Mouse (Mus musculus) testis, adult 10 weeks (tissue): Measurements from ENCODE around the gene Coro1b. TPM values are rescaled to one million over a fixed set of nuclear protein-coding genes. Genes with fewer than 3 reads are reported as not detected.

Experiments
- polyA plus RNA-seq: library from polyadenylated mRNA; stranded (reverse); fragments of 350-450 nt; fragmentation: Illumina TruSeq; extraction: RNeasy Lipid Tissue Mini Kit (QIAGEN cat#74804); gene quantifications from one replicate; pipeline ENCODE4 v1.2.3, GENCODE M21; 2014; ENCODE audit warnings: low read depth, low replicate concordance

Gene Coro1b
- polyA plus RNA-seq, result 16.9 TPM

DNA sequence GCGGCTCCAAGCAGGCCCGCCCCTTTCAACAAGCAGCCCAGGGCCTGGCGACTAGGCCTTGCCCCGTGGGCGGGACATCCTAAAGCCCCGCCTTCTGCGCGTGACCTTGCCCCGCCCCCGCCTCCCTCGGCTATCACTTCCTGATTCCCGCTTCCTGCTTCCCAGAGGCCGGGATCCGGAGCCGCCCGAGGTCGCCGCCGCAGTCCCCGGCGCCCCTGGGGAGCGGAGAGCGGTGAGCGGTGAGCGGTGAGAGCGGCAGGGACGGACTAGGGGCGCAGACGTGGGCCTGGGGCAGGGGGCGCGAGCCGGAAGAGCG lies at the start of gene Coro1b:
Gene Coro1b, plus strand, starts transcription at position 129 of the 316 bp plus-strand sequence.

DNA sequence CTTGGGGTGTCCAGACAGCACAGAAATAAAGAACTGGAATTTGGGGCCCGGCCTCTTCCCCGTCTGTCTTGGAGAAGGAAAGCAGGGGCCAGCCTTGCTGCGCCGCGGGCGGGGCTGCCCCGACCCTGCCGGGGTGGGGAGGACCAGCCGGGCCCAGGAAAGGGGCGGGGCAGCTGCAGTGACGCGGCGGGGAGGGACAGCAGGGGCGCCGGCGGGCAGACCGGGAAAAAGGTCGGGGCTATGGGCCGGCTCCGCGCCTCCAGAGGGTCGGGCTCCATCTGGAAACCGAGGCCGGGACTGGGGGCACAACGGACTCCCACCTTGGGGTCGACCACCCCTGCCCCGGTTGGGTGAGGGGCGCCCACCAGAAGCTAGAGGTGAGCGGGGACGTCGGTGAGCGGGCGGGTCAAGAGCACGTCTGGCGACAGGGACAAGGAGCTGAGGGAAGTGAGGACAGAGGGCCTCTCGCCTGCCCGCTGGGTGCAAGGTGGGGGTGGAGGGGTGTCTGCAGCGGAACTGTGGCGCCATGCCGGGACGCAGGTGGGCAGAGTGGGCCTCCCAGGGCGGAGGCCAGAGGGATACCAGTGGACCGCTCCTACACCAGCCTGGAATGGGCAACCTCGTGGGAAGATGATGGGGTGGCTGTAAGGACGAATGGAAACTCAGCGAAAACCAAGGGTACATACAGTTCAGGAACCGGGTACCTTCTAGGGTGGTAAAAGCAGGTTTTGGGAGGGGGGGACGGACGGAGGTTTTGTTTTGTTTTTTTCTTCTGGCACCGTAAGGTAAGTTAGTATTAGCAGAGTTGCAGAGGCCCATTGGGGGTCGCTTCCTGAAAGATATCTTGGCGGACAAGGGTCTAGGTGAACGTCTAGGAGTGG lies 48.3 kb upstream of the Coro1b start, which contains the start of gene Pitpnm1:
Gene Pitpnm1, plus strand, starts transcription at position 162 of the 881 bp plus-strand sequence.

DNA sequence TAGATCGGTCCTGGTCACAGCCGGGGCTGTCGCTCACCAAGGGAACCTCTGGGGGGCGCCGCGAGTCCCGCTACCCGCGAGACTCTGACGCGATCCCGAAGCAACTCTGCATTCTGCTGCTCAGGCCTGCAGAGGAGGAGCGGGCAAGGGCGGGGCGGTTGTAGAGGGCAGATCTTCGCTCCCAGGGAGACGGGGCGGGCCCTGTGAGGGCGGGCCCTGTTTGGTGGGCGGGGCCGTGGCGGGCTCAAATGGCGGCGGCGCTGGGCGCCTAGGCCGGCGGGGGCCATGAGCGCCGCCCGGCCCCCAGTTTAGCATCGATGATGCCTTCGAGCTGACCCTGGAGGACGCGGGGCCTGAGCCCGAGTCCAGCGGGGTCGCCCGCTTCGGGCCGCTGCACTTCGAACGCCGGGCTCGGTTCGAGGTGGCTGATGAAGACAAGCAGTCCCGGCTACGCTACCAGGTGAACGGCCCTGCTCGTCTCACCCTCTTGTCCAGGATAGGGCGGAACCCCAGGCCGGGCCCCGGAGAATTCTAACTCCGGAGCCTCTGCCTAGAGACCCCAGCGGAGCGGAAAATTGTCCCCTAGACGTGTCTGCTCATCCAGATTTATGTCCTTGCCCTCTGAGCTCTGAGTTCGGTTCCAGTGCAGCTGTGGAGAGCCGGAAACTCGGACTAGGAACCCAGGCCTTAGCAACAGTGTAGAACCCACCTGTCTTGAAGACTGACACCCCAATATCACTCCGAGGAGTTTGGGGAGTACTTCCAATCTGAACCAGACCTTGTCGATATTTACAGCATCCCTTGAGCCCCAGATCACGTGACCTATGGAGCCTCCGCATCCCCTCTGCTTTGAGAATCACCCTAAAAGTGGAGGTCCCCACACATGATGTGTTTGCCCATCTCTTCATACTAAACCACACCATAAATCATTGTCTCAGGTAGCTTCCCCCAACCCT lies 22.4 kb upstream of the Coro1b start, which contains the start of gene Aip:
Gene Aip, minus strand, starts transcription at position 118 of the 956 bp plus-strand sequence.

DNA sequence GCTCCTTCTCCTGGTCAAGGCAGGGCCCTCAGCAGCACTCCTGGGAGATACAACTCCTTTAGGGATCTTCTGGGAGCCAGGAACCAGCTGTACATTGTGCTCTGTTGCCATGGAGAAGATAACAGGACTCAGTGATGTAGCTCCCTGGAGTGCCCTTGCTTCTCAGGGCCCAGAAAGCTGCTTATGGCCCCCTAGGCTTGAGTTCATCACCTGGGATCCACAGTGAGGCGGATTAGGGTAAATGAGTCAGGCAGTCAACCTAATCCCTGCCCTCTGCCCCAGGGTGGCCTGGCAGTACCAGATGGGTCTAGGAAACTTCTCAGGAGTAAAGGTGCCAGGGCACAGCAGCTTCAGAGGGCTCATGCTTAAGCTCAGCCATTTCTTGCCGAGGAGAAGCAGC lies 9.0 kb upstream of the Coro1b start, which contains the start of gene Gpr152:
Gene Gpr152, plus strand, starts transcription at position 342 of the 400 bp plus-strand sequence.

DNA sequence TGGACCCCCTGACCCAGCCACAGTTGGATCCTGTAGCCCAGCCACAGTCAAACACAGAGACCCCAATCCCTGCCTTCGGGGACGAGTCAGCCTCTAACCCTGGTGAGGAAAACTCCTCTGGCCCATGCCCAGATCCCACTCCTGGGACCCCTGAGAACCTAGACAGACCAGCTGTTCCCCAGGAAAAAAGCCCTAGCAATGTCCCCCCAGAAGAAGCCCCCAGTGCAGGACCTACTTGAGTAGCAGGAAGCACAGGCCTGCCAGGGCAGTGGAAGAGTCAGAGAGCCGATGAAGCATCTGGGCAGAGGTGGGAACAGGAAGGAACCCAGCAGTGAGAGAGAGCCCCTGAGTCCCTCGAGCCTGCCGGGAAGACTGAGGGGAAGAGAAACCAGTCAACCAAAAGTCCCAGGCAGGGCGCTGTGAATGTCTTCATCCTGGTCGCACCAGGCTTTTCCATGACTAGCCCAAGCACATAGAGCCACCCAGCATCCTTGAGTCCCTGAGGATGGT lies 4.6 kb upstream of the Coro1b start, which contains the start of gene Cabp4:
Gene Cabp4, minus strand, starts transcription at position 275 of the 510 bp plus-strand sequence.

DNA sequence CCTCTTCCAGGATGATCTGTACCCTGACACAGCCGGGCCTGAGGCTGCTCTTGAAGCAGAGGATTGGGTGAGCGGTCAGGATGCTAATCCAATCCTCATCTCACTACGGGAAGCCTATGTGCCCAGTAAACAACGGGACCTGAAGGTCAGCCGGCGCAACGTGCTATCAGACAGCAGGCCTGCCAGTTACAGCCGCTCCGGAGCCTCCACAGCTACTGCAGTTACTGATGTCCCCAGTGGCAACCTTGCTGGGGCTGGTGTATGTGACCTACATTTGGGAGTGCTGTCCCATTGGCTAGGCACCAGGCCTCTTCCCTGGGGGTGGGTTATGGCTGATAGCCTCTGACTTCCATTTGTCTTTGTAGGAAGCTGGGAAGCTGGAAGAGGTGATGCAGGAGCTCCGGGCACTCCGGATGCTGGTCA lies 4.8 kb downstream of the Coro1b start, which contains the start of gene Ptprcap:
Gene Ptprcap, plus strand, starts transcription at position 373 of the 423 bp plus-strand sequence.

DNA sequence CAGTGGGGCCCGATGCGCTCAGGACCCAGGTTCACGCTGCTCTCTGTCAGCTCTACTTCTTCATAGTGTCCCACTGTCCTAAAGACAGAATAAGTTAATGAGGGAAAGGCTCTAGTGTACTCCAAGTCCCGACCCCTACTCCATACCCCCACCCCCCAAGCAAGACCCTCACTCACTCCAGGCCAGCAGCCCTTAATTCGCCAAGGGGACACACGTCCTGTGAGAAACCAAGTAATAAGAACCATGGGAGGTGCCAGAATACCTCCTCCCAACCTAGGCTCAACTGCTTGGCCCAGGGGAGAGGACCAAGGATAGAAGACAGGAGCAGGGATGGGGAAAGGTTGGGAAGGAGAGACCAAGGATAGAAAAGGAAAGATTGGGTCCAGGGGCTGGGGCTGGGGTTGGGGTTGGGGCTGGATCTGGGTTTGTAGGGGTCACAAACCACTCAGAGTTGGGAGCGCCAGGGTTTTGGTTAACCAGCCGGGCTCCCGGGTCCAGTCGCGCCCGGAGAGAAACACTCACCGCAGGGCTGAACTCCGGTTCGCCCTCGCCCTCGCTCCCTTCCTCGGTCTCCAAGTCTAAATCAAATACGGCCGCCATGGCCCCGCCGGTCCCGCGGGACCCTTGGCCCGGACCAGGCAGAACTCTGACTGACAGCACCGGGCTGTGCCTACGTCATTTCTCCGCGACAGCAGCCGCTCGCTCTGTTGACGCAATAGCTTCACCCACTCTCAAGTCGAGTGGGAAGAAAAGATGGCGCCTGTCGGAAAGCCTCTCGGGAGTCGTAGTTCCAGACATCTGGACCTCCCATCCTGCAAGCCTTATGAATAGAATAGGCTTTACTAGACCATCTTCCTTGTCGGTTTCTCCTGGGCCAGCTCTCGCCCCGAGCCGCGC lies 14.5 kb downstream of the Coro1b start, which contains the start of gene Rps6kb2:
Gene Rps6kb2, minus strand, starts transcription at position 709 of the 897 bp plus-strand sequence.

DNA sequence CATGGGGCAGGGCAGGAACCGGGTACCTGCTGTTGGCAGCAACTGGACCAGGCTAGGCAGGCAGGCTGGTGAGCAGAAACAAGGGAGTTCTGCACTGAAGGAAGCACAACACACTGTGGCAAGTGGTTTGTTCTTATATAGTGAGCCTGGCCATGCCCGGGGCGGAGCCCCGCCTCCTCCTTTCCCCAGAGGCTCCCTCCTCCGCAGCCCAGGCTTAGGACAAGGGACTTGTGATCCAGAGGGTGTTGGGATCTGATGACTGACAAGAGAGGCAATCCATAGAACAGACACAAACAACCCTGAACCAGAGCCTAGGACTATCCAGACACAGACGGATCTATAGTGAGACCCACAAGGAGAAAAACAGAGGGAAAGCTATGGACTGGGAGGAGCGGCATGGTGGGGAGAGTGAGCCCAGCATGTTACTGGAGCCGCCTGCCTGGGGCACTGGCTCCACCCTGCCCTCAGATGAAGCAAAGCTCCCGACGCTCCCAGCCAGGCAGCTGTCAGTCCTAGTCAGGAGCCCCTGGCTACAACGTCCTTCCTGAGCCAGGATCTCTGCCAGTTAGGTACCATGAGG lies 27.0 kb downstream of the Coro1b start, which contains the start of gene Carns1:
Gene Carns1, minus strand, starts transcription at position 112 of the 580 bp plus-strand sequence.

DNA sequence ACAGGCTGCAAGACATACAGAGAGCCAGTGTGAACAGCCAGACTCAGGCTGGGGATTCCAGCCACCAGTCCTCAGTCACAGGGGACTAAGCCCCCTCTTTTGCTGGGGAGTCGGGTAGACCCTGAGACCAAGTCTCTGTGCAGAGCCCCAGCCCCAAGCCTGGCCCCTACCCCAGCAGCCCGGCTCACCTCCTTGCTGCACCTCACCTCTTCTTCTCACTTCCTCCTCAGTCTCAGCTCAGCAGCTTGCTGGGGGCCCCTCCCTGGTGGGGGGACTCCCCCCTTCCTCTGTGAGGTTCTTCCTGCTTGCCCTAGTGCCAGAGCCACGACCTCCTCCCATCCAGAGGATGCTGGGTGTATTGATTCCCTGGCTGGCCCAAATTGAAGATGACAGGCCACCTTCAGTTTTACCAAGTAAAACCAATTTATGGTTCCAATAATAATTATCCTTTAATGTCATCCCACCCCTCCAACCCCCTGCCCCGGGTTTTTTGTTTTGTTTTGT lies 42.5 kb downstream of the Coro1b start, which contains the start of gene Tbc1d10c:
Gene Tbc1d10c, minus strand, starts transcription at position 454 of the 504 bp plus-strand sequence.

DNA sequence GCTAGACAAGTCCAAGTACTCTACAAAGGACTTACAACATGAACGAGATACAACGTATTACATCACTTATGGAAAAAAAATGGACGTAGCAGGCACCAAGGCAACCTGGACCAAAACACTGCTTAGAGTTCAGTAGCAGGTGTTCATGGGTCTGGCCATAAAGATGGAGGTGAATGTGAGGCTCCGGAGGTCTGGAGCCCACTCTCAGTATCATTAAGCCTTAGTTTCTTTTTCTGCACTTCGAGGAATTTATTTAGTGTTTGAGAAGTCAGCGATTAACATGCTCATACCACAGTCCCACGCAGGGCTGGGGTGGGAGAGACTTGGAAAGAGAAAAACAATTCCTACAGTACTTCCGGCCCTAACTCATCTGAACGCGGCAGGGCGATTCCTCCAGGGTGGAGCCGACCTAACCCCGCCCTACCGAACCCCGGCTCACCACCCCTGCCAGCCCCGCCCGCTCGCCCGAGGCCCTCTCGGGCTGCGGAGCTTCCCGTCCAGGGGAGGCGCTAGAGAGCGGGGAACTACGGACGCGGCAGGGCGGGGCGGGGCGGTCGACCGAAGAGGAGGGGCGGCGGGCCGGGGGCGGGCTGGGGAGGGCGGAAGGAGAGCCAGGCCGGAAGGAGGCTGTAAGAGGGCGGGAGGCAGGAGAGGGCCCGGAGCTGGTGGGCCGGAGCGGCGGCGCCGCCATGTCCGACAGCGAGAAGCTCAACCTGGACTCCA lies 43.3 kb downstream of the Coro1b start, which contains the start of gene Ppp1ca:
Gene Ppp1ca, plus strand, starts transcription at position 538 of the 723 bp plus-strand sequence.

DNA sequence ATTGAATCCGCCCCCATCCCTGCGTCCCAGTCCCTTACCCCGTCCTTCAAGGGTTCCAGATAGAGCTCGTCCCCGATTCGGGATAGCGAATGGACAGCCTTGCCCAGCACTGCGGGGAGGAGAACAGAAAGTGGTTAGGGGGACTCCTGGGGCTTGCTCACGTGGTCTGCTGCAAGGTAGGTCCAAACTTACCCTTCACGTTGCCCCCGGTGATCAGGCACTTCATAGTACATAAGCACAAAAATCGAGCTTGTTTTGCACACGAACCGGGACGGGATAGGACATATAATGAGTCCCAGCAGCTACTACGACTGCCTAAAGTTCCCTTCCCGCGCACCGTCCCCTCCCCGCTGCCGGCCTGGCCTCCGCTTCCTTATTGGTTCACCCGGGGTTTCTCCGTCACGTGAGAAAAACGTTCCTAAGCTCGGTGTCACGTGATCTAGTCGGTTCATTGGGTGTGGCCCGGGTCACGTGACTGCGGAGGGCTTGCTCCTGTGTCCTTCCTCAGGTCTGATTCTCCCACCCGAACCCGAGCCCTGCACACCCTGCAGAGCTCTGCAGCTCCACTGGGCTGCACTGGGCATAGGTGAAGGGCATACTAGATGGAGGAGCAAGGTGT lies 53.0 kb downstream of the Coro1b start, which contains the start of gene Rad9a:
Gene Rad9a, minus strand, starts transcription at position 372 of the 619 bp plus-strand sequence.

Other genes starting within 250 kb of the Coro1b start
- 0.71 TPM for gene Tcirg1, start 241.5 kb upstream of the Coro1b start, polyA plus RNA-seq
- 0.97 TPM for gene Ndufs8, start 235.8 kb upstream of the Coro1b start, polyA plus RNA-seq
- gene Aldh3b1, start 218.8 kb upstream of the Coro1b start, polyA plus RNA-seq, result 3.1 TPM
- gene Unc93b1, start 213.4 kb upstream of the Coro1b start, polyA plus RNA-seq, result 0.32 TPM
- 0.28 TPM for gene Aldh3b3, start 190.0 kb upstream of the Coro1b start, polyA plus RNA-seq
- gene Aldh3b2, start 176.3 kb upstream of the Coro1b start, polyA plus RNA-seq, result 2.5 TPM
- 0.48 TPM for gene Acy3, start 162.0 kb upstream of the Coro1b start, polyA plus RNA-seq
- gene Tbx10, start 155.9 kb upstream of the Coro1b start, polyA plus RNA-seq, result not detected
- gene Nudt8, start 148.0 kb upstream of the Coro1b start, polyA plus RNA-seq, result not detected
- not detected for gene Gm49405, start 148.0 kb upstream of the Coro1b start, polyA plus RNA-seq
- not detected for gene Doc2g, start 145.3 kb upstream of the Coro1b start, polyA plus RNA-seq
- 5.9 TPM for gene Ndufv1, start 135.8 kb upstream of the Coro1b start, polyA plus RNA-seq
- 5.3 TPM for gene Gstp1, start 110.6 kb upstream of the Coro1b start, polyA plus RNA-seq
- gene Gstp2, start 102.6 kb upstream of the Coro1b start, polyA plus RNA-seq, result not detected
- gene Gstp3, start 89.0 kb upstream of the Coro1b start, polyA plus RNA-seq, result not detected
- not detected for gene Cabp2, start 67.0 kb upstream of the Coro1b start, polyA plus RNA-seq
- 1.1 TPM for gene Cdk2ap2, start 51.4 kb upstream of the Coro1b start, polyA plus RNA-seq
- gene Pitpnm1, start 48.6 kb upstream of the Coro1b start, polyA plus RNA-seq, result 0.81 TPM
- gene Aip, start 22.8 kb upstream of the Coro1b start, polyA plus RNA-seq, result 0.62 TPM
- gene Gpr152, start 8.8 kb upstream of the Coro1b start, polyA plus RNA-seq, result not detected
- gene Cabp4, start 4.6 kb upstream of the Coro1b start, polyA plus RNA-seq, result 0.14 TPM
- gene Ptprcap, start 5.0 kb downstream of the Coro1b start, polyA plus RNA-seq, result 1.9 TPM
- 0.71 TPM for gene Rps6kb2, start 14.7 kb downstream of the Coro1b start, polyA plus RNA-seq
- gene Carns1, start 26.9 kb downstream of the Coro1b start, polyA plus RNA-seq, result 0.43 TPM
- gene Tbc1d10c, start 42.7 kb downstream of the Coro1b start, polyA plus RNA-seq, result not detected
- gene Ppp1ca, start 43.4 kb downstream of the Coro1b start, polyA plus RNA-seq, result 15.9 TPM
- 1.2 TPM for gene Rad9a, start 53.0 kb downstream of the Coro1b start, polyA plus RNA-seq
- gene Clcf1, start 65.6 kb downstream of the Coro1b start, polyA plus RNA-seq, result 0.20 TPM
- gene AC109138.7, start 65.7 kb downstream of the Coro1b start, polyA plus RNA-seq, result not detected
- gene Pold4, start 83.3 kb downstream of the Coro1b start, polyA plus RNA-seq, result not detected
- 0.39 TPM for gene Ssh3, start 120.6 kb downstream of the Coro1b start, polyA plus RNA-seq
- gene Ankrd13d, start 134.5 kb downstream of the Coro1b start, polyA plus RNA-seq, result not detected
- 3.2 TPM for gene Grk2, start 157.6 kb downstream of the Coro1b start, polyA plus RNA-seq
- gene Kdm2a, start 249.7 kb downstream of the Coro1b start, polyA plus RNA-seq, result 49.2 TPM